Mouse (Mus musculus) testis, postnatal 10 days (tissue): ENCODE measurements around the gene Mdm2.

Experiments
- DNase-seq: peaks from one replicate; pipeline ENCODE4 v3.0.0; 2021; ENCODE audit warnings: low spot score

Gene Mdm2

GRCm38 (mm10) chr10:117681999-117682857 lies 28.3 kb downstream of the Mdm2 start:
- DNase-seq, result peak; percentile 73

GRCm38 (mm10) chr10:117681543-117681942 lies 29.0 kb downstream of the Mdm2 start:
- DNase-seq, result no peak

GRCm38 (mm10) chr10:117680868-117681513 lies 29.6 kb downstream of the Mdm2 start:
- DNase-seq, result no peak

- DNase-seq, result no peak
Measured at GRCm38 (mm10) chr10:117679963-117680473, 30.5 kb downstream of the Mdm2 start.

GRCm38 (mm10) chr10:117679029-117679686 lies 31.4 kb downstream of the Mdm2 start:
- no peak for DNase-seq

- DNase-seq, result no peak
Measured at GRCm38 (mm10) chr10:117678357-117678756, 32.2 kb downstream of the Mdm2 start.

- no peak for DNase-seq
Measured at GRCm38 (mm10) chr10:117677494-117678236, 32.9 kb downstream of the Mdm2 start.

- DNase-seq, result no peak
Measured at GRCm38 (mm10) chr10:117676644-117677313, 33.8 kb downstream of the Mdm2 start.

- no peak for DNase-seq
Measured at GRCm38 (mm10) chr10:117676036-117676643, 34.4 kb downstream of the Mdm2 start.

GRCm38 (mm10) chr10:117675096-117676035 lies 35.2 kb downstream of the Mdm2 start:
- DNase-seq, result peak; percentile 70

- DNase-seq, result no peak
Measured at GRCm38 (mm10) chr10:117674359-117675019, 36.1 kb downstream of the Mdm2 start.

- DNase-seq, result no peak
Measured at GRCm38 (mm10) chr10:117673913-117674312, 36.6 kb downstream of the Mdm2 start.

- DNase-seq, result peak; percentile 53
Measured at GRCm38 (mm10) chr10:117672693-117673092, 37.9 kb downstream of the Mdm2 start.

GRCm38 (mm10) chr10:117671930-117672666 lies 38.5 kb downstream of the Mdm2 start:
- DNase-seq, result no peak

- no peak for DNase-seq
Measured at GRCm38 (mm10) chr10:117671266-117671665, 39.3 kb downstream of the Mdm2 start.

GRCm38 (mm10) chr10:117670791-117671190 lies 39.8 kb downstream of the Mdm2 start:
- DNase-seq, result no peak

- DNase-seq, result no peak
Measured at GRCm38 (mm10) chr10:117670092-117670491, 40.5 kb downstream of the Mdm2 start.

GRCm38 (mm10) chr10:117669449-117670090 lies 41.0 kb downstream of the Mdm2 start:
- DNase-seq, result no peak
